Mouse (Mus musculus) midbrain, embryonic 14.5 days (tissue): ENCODE results near the gene Gm49368. TPM values are rescaled to one million over a fixed set of nuclear protein-coding genes. Genes with fewer than 3 reads are reported as not detected.

Experiments
- ATAC-seq: fragments of 200-750 bp; cut with Nextera tagmentation; 2 replicates; pipeline ENCODE4 v1.8.0; 2017; ENCODE audit warnings: moderate number of reproducible peaks, moderate library complexity; ENCODE audit not compliant: low FRiP score, low TSS enrichment
- DNase-seq: peaks from one replicate; pipeline ENCODE4 v3.0.0-alpha.2; 2015
- H3K27ac ChIP-seq: fragments of 300-500 bp; sonication (generic); replicated peaks from 2 replicates; pipeline ENCODE4 v1.5.1; 2014; ENCODE audit warnings: mild to moderate bottlenecking, low read depth, low read length, moderate library complexity
- H3K27me3 ChIP-seq: fragments of 300-500 bp; sonication (generic); 2 replicates; pipeline ENCODE4 v1.6.1; 2014; ENCODE audit warnings: low read length, control low read depth, mixed read lengths; ENCODE audit not compliant: control insufficient read depth, insufficient read depth
- H3K36me3 ChIP-seq: fragments of 300-500 bp; sonication (generic); 2 replicates; pipeline ENCODE4 v1.6.1; 2014; ENCODE audit warnings: low read length, control low read depth; ENCODE audit not compliant: control insufficient read depth, insufficient read depth
- H3K4me1 ChIP-seq: fragments of 300-500 bp; sonication (generic); 2 replicates; pipeline ENCODE4 v1.6.1; 2014; ENCODE audit warnings: mild to moderate bottlenecking, antibody characterized with exemption, low read length, control low read depth; ENCODE audit not compliant: control insufficient read depth, insufficient read depth
- H3K4me2 ChIP-seq: fragments of 300-500 bp; sonication (generic); 2 replicates; pipeline ENCODE4 v1.6.1; 2014; ENCODE audit warnings: mild to moderate bottlenecking, low read length, moderate library complexity
- H3K4me3 ChIP-seq: fragments of 300-500 bp; sonication (generic); replicated peaks from 2 replicates; pipeline ENCODE4 v1.5.1; 2014; ENCODE audit warnings: low read depth, low read length
- H3K9ac ChIP-seq: fragments of 300-500 bp; sonication (generic); replicated peaks from 2 replicates; pipeline ENCODE4 v1.6.1; 2014; ENCODE audit warnings: mild to moderate bottlenecking, low read length, moderate library complexity
- H3K9me3 ChIP-seq: fragments of 300-500 bp; sonication (generic); 2 replicates; pipeline ENCODE4 v1.6.1; 2016; ENCODE audit warnings: low read length, control low read depth, mixed read lengths; ENCODE audit not compliant: control insufficient read depth
- WGBS: fragments of 180-500 bp; shearing (Covaris S2); extraction: QIAGEN DNeasy Blood & Tissue Kit; methylation state at CpG from one replicate; pipeline ENCODE4 v1.1.7; 2014; 5-methylcytosine and 5-hydroxymethylcytosine counted together
- polyA plus RNA-seq: library from polyadenylated mRNA; unstranded; fragments of >200 nt; fragmentation: Nextera tagmentation; extraction: Ambion mirVana; gene quantifications from 2 replicates; pipeline ENCODE4 v1.2.1, GENCODE M21; 2014

Gene Gm49368
- polyA plus RNA-seq, 1 experiment from 2014 or later = not detected

- ATAC-seq = no peak
These were observed 16.8 kb upstream of the Gm49368 start for GRCm38 (mm10) chr7:128045640-128046039.

GRCm38 (mm10) chr7:128048819-128049218 is 13.7 kb upstream of the Gm49368 start:
- ATAC-seq = no peak
- no peak overlapping the region for H3K4me2 ChIP-seq
- no peak overlapping the region for H3K4me3 ChIP-seq
- H3K4me1 ChIP-seq = no peaks in the 10 kb centered on the region
- no peak overlapping the region for H3K27ac ChIP-seq
- no peak for DNase-seq
- no peaks in the 10 kb centered on the region for H3K36me3 ChIP-seq
- no peaks in the 10 kb centered on the region for H3K9me3 ChIP-seq
- no peak overlapping the region for H3K9ac ChIP-seq
- H3K27me3 ChIP-seq = no peaks in the 10 kb centered on the region
- WGBS = 95% methylated on average over 4 of the region's 4 CpGs

More at GRCm38 (mm10) chr7:128045640-128046039, 16.8 kb upstream of the Gm49368 start:
- Histone ChIP-seq H3K27ac (no peak overlapping the region), H3K9me3 (no peaks in the 10 kb centered on the region), H3K9ac (no peak overlapping the region), H3K36me3 (no peaks in the 10 kb centered on the region), H3K4me3 (no peak overlapping the region), H3K4me1 (no peaks in the 10 kb centered on the region), H3K27me3 (no peaks in the 10 kb centered on the region), H3K4me2 (no peak overlapping the region)
- 67% methylated on average over 2 of the region's 2 CpGs for WGBS
- DNase-seq = no peak

- no peak overlapping the region for H3K4me2 ChIP-seq
- H3K4me1 ChIP-seq = no peaks in the 10 kb centered on the region
- no peak overlapping the region for H3K9ac ChIP-seq
- ATAC-seq (no peak), DNase-seq (no peak)
- 99% methylated on average over 2 of the region's 2 CpGs for WGBS
- H3K27ac ChIP-seq = no peak overlapping the region
- no peaks in the 10 kb centered on the region for H3K9me3 ChIP-seq
- H3K4me3 ChIP-seq = no peak overlapping the region
- H3K36me3 ChIP-seq = no peaks in the 10 kb centered on the region
- no peaks in the 10 kb centered on the region for H3K27me3 ChIP-seq
These were observed 13.2 kb upstream of the Gm49368 start for GRCm38 (mm10) chr7:128049254-128049653.

GRCm38 (mm10) chr7:128050739-128051138 is 11.7 kb upstream of the Gm49368 start:
- H3K27ac ChIP-seq = no peak overlapping the region
- H3K4me3 ChIP-seq = no peak overlapping the region
- no peak overlapping the region for H3K4me2 ChIP-seq
- no peak for DNase-seq
- ATAC-seq = no peak
- H3K9ac ChIP-seq = no peak overlapping the region
- H3K9me3 ChIP-seq = no peaks in the 10 kb centered on the region
- H3K27me3 ChIP-seq = no peaks in the 10 kb centered on the region
- 79% methylated on average over 4 of the region's 4 CpGs for WGBS
- H3K36me3 ChIP-seq = no peaks in the 10 kb centered on the region
- no peaks in the 10 kb centered on the region for H3K4me1 ChIP-seq

- H3K9ac ChIP-seq = no peak overlapping the region
- H3K4me2 ChIP-seq = no peak overlapping the region
- H3K9me3 ChIP-seq = no peaks in the 10 kb centered on the region
- H3K27ac ChIP-seq = no peak overlapping the region
- no peak for ATAC-seq
- H3K27me3 ChIP-seq = no peaks in the 10 kb centered on the region
- 87% methylated on average over 5 of the region's 5 CpGs for WGBS
- no peaks in the 10 kb centered on the region for H3K4me1 ChIP-seq
- no peak overlapping the region for H3K4me3 ChIP-seq
- no peak for DNase-seq
- H3K36me3 ChIP-seq = no peaks in the 10 kb centered on the region
These were observed 9.4 kb upstream of the Gm49368 start for GRCm38 (mm10) chr7:128053061-128053460.

- Histone ChIP-seq H3K9me3 (no peaks in the 10 kb centered on the region), H3K4me1 (no peaks in the 10 kb centered on the region), H3K36me3 (no peaks in the 10 kb centered on the region), H3K9ac (no peak overlapping the region), H3K4me3 (no peak overlapping the region), H3K27ac (no peak overlapping the region), H3K4me2 (no peak overlapping the region), H3K27me3 (no peaks in the 10 kb centered on the region)
- no peak for ATAC-seq
- DNase-seq = no peak
- 83% methylated on average over 3 of the region's 3 CpGs for WGBS
These were observed 5.5 kb upstream of the Gm49368 start for GRCm38 (mm10) chr7:128056917-128057444.

- no peaks in the 10 kb centered on the region for H3K9me3 ChIP-seq
- no peak overlapping the region for H3K4me2 ChIP-seq
- no peak for DNase-seq
- H3K4me3 ChIP-seq = no peak overlapping the region
- no peaks in the 10 kb centered on the region for H3K36me3 ChIP-seq
- 80% methylated on average over 8 of the region's 8 CpGs for WGBS
- H3K4me1 ChIP-seq = no peaks in the 10 kb centered on the region
- H3K9ac ChIP-seq = no peak overlapping the region
- no peaks in the 10 kb centered on the region for H3K27me3 ChIP-seq
- no peak overlapping the region for H3K27ac ChIP-seq
- no peak for ATAC-seq
These were observed 4.6 kb upstream of the Gm49368 start for GRCm38 (mm10) chr7:128057860-128058259.

GRCm38 (mm10) chr7:128058576-128058975 is 3.9 kb upstream of the Gm49368 start:
- Histone ChIP-seq H3K9ac (no peak overlapping the region), H3K9me3 (no peaks in the 10 kb centered on the region), H3K27ac (no peak overlapping the region), H3K4me1 (no peaks in the 10 kb centered on the region), H3K4me2 (no peak overlapping the region), H3K4me3 (no peak overlapping the region), H3K27me3 (no peaks in the 10 kb centered on the region), H3K36me3 (no peaks in the 10 kb centered on the region)
- 77% methylated on average over 7 of the region's 7 CpGs for WGBS
- DNase-seq = no peak
- ATAC-seq = no peak

- Histone ChIP-seq H3K4me3 (no peak overlapping the region), H3K4me1 (no peaks in the 10 kb centered on the region), H3K9ac (no peak overlapping the region), H3K9me3 (no peaks in the 10 kb centered on the region), H3K4me2 (no peak overlapping the region), H3K27me3 (no peaks in the 10 kb centered on the region), H3K36me3 (no peaks in the 10 kb centered on the region), H3K27ac (no peak overlapping the region)
- DNase-seq = no peak
- no peak for ATAC-seq
- WGBS = 86% methylated on average over 4 of the region's 4 CpGs
These were observed 3.4 kb upstream of the Gm49368 start for GRCm38 (mm10) chr7:128059091-128059490.
